Mouse (Mus musculus): ENCODE measurements around the gene Serinc4. TPM values are rescaled to one million over a fixed set of nuclear protein-coding genes. Genes with fewer than 3 reads are reported as not detected.
"Not testable (repeated sequence)": the region's sequence is repeated elsewhere in the genome, so short reads cannot be mapped to it uniquely, and the experiment has no call there.

Serinc4 gene
- 0.28 and 0.88 TPM in 2 replicates for polyA plus RNA-seq (2016; fragmentation: Nextera tagmentation; extraction: Ambion mirVana)

DNA sequence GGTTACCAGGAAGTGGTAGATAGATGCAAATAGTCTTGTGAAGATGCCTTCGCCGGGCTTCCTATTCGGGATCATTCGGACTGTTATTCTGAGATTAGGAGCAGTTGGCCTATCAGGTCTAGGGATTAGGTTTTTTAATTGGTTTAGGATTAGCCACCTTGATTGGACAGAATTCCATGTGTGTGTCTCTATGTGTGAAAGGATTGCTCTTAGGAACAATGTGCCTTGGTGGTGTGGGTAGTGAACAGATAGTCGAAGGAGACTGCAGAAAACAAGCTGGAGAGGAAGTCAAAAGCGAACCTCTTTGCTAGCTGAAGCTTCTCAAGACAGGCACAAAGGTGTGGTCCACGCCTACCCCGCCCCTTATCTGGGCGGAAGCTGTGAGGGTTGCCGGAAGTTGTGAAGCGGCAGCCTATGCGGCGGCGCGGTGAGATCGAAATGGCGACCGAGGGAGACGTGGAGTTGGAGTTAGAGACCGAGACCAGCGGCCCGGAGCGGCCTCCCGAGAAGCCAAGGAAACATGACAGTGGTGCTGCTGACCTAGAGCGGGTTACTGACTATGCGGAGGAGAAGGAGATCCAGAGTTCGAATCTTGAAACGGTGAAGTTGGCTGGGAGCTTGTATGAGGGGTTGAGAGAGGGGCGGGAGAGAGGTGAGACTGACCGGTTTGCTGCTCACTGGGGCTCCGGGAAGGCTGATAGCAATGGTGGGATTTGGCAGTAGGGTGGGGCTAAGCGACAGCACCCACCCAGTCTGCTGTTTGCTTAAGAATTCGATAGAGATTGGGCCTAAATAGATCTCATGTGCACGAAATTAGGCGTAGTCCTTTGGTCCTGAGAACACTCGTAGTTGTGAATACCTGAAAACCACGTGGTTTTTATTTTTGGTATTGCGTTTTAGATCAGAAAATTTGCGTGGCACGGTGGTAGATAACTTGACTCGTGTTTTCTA is at the start of gene Serinc4:
Gene Serinc4, minus strand, starts transcription at position 90 of the 951 bp plus-strand sequence.
- Histone ChIP-seq H3K36me3 (peaks cover 60% of the 10 kb centered on the region), H3K27me3 (ENCODE audit: low read depth, poor library complexity, severe bottlenecking) (no peaks in the 10 kb centered on the region), H3K4me1 (peaks cover 23% of the 10 kb centered on the region), H3K4me3 (peak within 1 kb of the TSS; percentile 80), H3K9me3 (replicated peaks) (no peaks in the 10 kb centered on the region), H3K27ac (replicated peaks) (peak within 1 kb of the TSS; percentile 87)
- WGBS, result 4% methylated on average over 41 of the region's 41 CpGs
- DNase-seq (ENCODE audit: low spot score), result peak; percentile 87

DNA sequence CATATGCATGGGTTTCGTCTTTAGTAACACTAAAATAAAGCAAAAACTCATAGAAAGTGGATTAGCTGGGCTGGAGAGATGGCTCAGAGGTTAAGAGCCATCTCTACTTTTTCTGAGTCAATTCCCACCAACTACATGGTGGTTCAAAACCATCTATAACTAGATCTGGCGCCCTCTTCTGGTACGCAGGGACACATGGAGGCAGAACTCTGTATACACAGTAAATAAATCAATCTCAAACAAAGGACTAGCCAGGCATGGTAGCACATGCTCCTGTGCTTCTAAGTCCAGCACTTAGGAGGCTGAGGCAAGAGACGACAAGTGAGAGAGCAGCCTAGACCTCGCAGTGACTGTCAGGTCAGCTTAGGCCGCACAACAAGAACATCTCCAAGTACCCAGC is 45.0 kb upstream of the Serinc4 start:
- WGBS, result 72% methylated on average over 4 of the region's 6 CpGs
- not testable (repeated sequence) for H3K27ac ChIP-seq (replicated peaks); H3K9me3 ChIP-seq (replicated peaks); DNase-seq (ENCODE audit: low spot score); H3K27me3 ChIP-seq (ENCODE audit: low read depth, poor library complexity, severe bottlenecking); H3K4me1 ChIP-seq; H3K4me3 ChIP-seq
- H3K36me3 ChIP-seq, result peaks cover 15% of the 10 kb centered on the region

DNA sequence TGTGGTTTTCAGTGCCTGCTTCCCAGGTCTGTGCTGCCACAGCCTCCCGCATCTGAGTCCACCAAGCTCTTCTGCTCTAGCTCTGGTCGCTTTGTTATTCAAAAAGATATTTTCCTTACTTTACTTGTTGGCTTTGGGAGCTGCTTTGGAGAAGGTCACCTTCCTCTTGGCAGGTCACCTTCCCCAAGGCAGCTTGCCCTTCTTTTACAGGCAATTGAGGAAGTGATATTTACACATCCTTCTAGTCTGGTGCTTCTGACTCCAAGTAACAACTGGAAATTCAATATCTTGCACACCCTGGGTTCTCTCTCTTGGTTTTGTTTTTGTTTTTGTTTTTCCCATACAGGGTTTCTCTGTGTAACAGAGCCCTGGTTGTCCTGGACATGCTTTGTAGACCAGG is 27.8 kb upstream of the Serinc4 start:
- H3K36me3 ChIP-seq, H3K4me3 ChIP-seq: not testable (repeated sequence)
- WGBS, result 85% methylated on average over 2 of the region's 2 CpGs

DNA sequence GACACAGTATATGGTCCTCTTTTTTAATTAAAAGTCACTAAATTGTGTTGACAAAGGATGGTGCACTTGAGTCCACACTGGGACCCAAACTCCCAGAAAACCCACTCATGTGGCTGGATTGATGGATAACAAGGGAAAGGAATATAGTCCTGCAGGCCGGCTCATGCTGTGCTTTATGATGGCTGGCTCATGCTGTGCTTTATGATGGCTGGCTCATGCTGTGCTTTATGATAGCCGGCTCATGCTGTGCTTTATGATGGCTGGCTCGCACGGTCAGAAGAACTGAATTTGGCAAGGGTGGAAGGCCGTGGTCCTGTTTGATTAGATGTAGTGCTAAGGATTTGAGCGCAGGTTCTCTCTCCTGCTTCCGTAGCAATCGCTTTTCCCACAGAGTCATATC is 27.0 kb upstream of the Serinc4 start:
- no peaks in the 10 kb centered on the region for H3K9me3 ChIP-seq (replicated peaks)
- no peaks in the 10 kb centered on the region for H3K27me3 ChIP-seq (ENCODE audit: low read depth, poor library complexity, severe bottlenecking)
- no peak overlapping the region for H3K27ac ChIP-seq (replicated peaks)
- no peak for DNase-seq (ENCODE audit: low spot score)
- 59% methylated on average over 8 of the region's 8 CpGs for WGBS
- H3K4me3 ChIP-seq, result no peak overlapping the region
- no peaks in the 10 kb centered on the region for H3K4me1 ChIP-seq
- H3K36me3 ChIP-seq, result no peaks in the 10 kb centered on the region

More for the DNA sequence above, 27.8 kb upstream of the Serinc4 start:
- not testable (repeated sequence) for H3K4me1 ChIP-seq; H3K27me3 ChIP-seq (ENCODE audit: low read depth, poor library complexity, severe bottlenecking); H3K9me3 ChIP-seq (replicated peaks); H3K27ac ChIP-seq (replicated peaks); DNase-seq (ENCODE audit: low spot score)

DNA sequence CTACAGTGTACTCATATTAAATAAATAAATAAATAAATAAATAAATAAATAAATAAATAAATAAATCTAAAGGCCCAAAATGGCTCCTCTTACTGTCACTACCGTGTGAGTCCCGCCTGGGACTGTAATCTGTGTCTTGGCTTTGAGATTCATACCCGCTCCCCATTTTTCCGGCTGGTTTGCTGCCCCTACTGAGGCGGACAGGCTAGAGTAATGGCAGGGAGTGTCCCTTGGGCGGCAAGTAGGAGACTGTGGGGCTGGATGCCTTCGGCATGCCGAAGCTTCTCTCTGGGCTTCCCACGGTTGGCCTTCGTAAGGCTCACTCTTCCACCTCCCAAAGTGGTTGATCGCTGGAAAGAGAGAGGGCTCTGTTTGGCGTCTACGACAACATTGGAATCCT is 24.3 kb upstream of the Serinc4 start:
- H3K36me3 ChIP-seq; H3K27ac ChIP-seq (replicated peaks); H3K4me1 ChIP-seq; H3K27me3 ChIP-seq (ENCODE audit: low read depth, poor library complexity, severe bottlenecking); DNase-seq (ENCODE audit: low spot score); H3K9me3 ChIP-seq (replicated peaks); H3K4me3 ChIP-seq: not testable (repeated sequence)
- WGBS, result 88% methylated on average over 13 of the region's 13 CpGs

DNA sequence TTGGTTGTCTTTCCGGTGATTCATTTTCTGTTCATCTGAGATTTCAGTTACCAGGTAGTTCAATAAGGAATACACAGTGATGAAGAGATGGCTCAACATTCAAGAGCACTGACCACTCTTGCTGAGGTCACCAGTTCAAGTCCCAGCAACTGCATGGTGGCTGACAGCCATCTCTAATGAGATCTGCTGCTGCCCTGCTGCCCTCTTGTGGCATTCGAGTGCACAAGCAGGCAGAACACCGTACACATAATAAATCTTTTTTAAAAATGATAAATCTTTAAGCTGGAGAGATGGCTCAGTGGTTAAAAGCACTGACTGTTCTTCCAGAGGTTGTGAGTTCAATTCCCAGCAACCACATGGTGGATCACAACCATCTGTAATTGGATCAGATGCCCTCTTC is 23.9 kb upstream of the Serinc4 start:
- WGBS, result 64% methylated on average over 3 of the region's 3 CpGs
- H3K27me3 ChIP-seq (ENCODE audit: low read depth, poor library complexity, severe bottlenecking), result no peaks in the 10 kb centered on the region
- no peaks in the 10 kb centered on the region for H3K36me3 ChIP-seq
- H3K9me3 ChIP-seq (replicated peaks), result no peaks in the 10 kb centered on the region
- no peak overlapping the region for H3K4me3 ChIP-seq
- H3K4me1 ChIP-seq, result no peaks in the 10 kb centered on the region
- no peak overlapping the region for H3K27ac ChIP-seq (replicated peaks)
- DNase-seq (ENCODE audit: low spot score), result peak; percentile 20

DNA sequence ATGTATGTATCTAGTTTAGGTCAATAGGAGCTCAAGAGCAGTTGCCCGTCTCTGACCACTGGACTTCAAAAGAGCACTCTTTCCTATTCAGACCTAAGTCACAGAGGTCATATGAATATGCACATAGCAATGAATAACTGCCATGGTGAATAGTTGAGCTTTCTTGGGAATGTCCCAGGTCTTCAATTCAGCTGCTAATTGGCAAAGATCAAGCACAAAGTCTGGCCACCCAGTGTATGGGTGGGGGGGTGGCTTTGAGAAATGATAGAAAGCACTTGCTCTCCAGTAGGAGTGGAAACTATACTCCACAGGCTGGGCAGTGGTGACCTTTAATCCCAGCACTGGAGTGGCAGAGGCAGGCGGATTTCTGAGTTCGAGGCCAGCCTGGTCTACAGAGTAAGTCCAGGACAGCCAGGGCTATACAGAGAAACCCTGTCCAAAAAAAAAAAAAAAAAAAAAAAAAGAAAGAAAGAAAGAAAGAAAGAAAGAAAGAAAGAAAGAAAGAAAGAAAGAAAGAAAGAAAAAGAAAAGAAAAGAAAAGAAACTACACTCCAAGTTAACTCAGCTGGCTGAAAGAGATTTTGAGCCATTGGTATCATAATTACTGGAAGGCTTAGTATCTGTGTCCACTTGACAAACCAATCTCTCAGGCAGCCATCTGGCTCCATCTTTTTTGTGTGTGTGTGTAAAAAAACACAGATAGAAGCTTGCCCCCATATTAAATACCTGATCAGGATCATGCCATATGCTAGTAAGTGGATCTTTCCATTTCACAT is 21.1 kb upstream of the Serinc4 start:
- WGBS, result 86% methylated on average over 3 of the region's 3 CpGs
- Histone ChIP-seq H3K27me3 (ENCODE audit: low read depth, poor library complexity, severe bottlenecking) (no peaks in the 10 kb centered on the region), H3K27ac (replicated peaks) (no peak overlapping the region), H3K4me1 (peaks cover 4% of the 10 kb centered on the region; the same call in 1 of the 2 replicates), H3K9me3 (replicated peaks) (no peaks in the 10 kb centered on the region), H3K4me3 (no peak overlapping the region), H3K36me3 (no peaks in the 10 kb centered on the region)
- DNase-seq (ENCODE audit: low spot score), result no peak

DNA sequence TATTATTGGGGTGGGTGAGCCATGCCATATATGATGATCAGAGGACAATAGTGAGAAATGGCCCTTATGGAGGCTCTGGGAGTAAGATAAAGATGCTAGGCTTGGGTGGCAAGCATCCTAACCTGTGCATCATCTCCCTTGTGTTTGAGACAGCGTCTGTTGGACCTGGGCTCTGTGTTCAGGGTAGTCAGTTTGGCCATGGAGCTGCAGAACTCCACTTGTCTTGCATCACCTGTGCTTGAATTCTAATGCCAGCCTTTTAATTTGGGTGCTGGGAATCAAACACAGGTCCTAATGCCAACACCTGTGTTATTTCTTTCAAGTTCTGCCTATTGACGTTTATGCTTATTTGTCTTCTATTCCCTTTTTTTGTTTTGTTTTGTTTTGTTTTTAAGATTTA is 18.7 kb upstream of the Serinc4 start:
- not testable (repeated sequence) for H3K27ac ChIP-seq (replicated peaks); H3K4me1 ChIP-seq; H3K9me3 ChIP-seq (replicated peaks); H3K27me3 ChIP-seq (ENCODE audit: low read depth, poor library complexity, severe bottlenecking); DNase-seq (ENCODE audit: low spot score); H3K4me3 ChIP-seq
- WGBS, result 97% methylated on average over 2 of the region's 2 CpGs
- H3K36me3 ChIP-seq, result peaks cover 11% of the 10 kb centered on the region

DNA sequence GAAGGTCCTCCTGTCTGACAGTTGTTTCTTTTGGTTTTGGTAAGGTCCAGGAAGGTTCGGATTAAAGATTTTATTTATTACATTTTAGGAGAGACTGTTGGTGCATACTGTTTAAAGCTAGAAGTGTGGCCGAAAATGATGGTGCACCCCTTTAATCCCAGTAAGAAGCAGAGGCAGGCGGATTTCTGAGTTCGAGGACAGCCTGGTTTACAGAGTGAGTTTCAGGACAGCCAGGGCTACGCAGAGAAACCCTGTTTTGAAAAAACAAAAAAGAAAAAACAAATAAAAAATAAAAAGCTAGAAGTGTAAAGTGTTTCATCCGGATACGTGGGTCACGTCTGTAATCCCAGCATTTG is 17.6 kb upstream of the Serinc4 start:
- WGBS, result 41% methylated on average over 8 of the region's 8 CpGs
- peak overlapping the region; percentile 59; the same call in 1 of the 2 replicates for H3K27ac ChIP-seq (replicated peaks)

DNA sequence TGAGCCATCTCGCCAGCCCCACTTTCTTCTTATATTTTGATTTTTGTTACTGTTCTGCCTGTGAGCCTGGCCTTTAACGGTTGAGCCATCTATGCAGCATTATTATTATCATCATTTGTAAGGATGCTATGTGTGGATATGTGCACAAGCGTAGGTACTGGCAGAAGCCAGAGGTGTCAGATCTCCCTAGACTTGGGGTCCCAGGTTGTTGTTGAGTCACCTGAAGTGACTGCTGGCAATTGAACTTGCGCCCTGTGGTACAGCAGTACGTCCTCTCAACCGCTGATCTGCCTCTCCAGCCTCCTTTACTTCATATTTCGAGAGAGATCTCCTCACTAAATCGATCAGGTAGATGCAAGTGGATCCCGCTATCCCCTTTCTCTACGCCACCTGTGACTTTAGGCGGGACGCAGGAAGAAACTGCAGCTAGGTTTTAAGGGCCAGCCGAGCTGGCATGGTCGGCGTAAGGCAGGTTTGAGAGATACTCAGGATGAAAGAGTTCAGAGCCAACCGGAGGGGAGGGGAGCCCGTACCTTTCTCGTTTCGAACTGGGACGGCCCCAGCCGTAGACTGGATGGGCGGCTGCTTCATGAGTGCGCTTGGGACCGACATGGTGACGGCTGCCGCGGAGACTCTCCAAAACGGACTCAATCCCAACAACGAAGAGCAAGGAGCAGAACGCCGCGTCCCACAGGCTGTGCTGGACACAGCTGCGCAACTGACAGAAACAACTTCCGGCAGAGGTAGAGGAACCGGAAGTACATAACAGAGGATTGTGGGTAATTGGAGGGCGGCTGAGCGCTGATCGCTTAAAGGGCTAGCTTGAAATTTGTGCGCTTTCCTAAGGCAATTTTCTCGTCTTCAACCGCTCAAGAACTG is 17.0 kb upstream of the Serinc4 start, which contains the start of gene Mfap1b:
Gene Mfap1b, minus strand, starts transcription at position 767 of the 879 bp plus-strand sequence.
- H3K27me3 ChIP-seq (ENCODE audit: low read depth, poor library complexity, severe bottlenecking); H3K4me1 ChIP-seq; H3K9me3 ChIP-seq (replicated peaks): not testable (repeated sequence)
- Histone ChIP-seq H3K4me3 (peak within 1 kb of the TSS; percentile 66), H3K27ac (replicated peaks) (peak within 1 kb of the TSS; percentile 59; the same call in 1 of the 2 replicates), H3K36me3 (peaks cover 14% of the 10 kb centered on the region)
- peak; percentile 79 for DNase-seq (ENCODE audit: low spot score)
- WGBS, result 6% methylated on average over 41 of the region's 41 CpGs

More for the DNA sequence above, 17.6 kb upstream of the Serinc4 start:
- DNase-seq (ENCODE audit: low spot score), result no peak
- H3K4me3 ChIP-seq, result peak overlapping the region; percentile 66
- no peaks in the 10 kb centered on the region for H3K27me3 ChIP-seq (ENCODE audit: low read depth, poor library complexity, severe bottlenecking)
- peaks cover 4% of the 10 kb centered on the region; the same call in 1 of the 2 replicates for H3K4me1 ChIP-seq
- H3K36me3 ChIP-seq, result peaks cover 14% of the 10 kb centered on the region
- H3K9me3 ChIP-seq (replicated peaks), result no peaks in the 10 kb centered on the region

DNA sequence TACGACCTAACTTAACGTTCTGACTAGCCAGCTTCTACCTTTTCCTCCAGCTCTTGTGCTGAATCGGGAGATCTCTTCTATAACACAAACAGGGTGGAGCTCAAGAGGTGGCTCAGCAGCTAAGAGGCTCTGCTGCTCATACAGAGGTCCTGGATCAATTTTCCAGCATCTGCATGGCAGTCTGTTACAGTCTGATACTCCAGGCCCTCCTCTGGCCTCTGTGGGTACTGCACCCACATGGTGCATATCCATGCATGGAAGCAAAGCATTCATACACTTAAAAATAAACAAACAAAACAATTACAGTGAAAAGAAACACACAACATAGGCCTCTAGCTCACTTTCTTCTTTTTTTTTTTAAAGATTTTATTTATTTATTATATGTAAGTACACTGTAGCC is 16.2 kb upstream of the Serinc4 start:
- 93% methylated on average over 3 of the region's 3 CpGs for WGBS
- not testable (repeated sequence) for H3K27me3 ChIP-seq (ENCODE audit: low read depth, poor library complexity, severe bottlenecking); H3K9me3 ChIP-seq (replicated peaks); H3K4me1 ChIP-seq; DNase-seq (ENCODE audit: low spot score); H3K27ac ChIP-seq (replicated peaks)
- peak overlapping the region; percentile 66 for H3K4me3 ChIP-seq
- H3K36me3 ChIP-seq, result peaks cover 18% of the 10 kb centered on the region

DNA sequence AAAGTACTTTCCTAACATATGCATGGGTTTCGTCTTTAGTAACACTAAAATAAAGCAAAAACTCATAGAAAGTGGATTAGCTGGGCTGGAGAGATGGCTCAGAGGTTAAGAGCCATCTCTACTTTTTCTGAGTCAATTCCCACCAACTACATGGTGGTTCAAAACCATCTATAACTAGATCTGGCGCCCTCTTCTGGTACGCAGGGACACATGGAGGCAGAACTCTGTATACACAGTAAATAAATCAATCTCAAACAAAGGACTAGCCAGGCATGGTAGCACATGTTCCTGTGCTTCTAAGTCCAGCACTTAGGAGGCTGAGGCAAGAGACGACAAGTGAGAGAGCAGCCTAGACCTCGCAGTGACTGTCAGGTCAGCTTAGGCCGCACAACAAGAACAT is 12.4 kb upstream of the Serinc4 start:
- DNase-seq (ENCODE audit: low spot score); H3K27ac ChIP-seq (replicated peaks); H3K27me3 ChIP-seq (ENCODE audit: low read depth, poor library complexity, severe bottlenecking); H3K4me3 ChIP-seq; H3K9me3 ChIP-seq (replicated peaks); H3K4me1 ChIP-seq: not testable (repeated sequence)
- H3K36me3 ChIP-seq, result peaks cover 18% of the 10 kb centered on the region
- 78% methylated on average over 2 of the region's 6 CpGs for WGBS

Measured in midbrain, embryonic 10.5 days (tissue).